Mouse (Mus musculus) CH12.LX (cell line): Measurements from ENCODE around the gene Cyb5rl. TPM values are rescaled to one million over a fixed set of nuclear protein-coding genes. Genes with fewer than 3 reads are reported as not detected.
A peak's percentile ranks its signal among the peaks of the same experiment; 100 is the strongest.

ENCODE experiments used
- DNase-seq: peaks from one replicate; pipeline ENCODE4 v3.0.0-alpha.2; 2013; ENCODE audit errors: extremely low read depth
- H3K27ac ChIP-seq: 2 replicates; pipeline ENCODE4 v1.5.1; 2012; ENCODE audit warnings: low read depth, mild to moderate bottlenecking, control low read depth, moderate library complexity; ENCODE audit not compliant: insufficient read depth
- H3K27me3 ChIP-seq: replicated peaks from 2 replicates; pipeline ENCODE3; 2012; ENCODE audit warnings: inconsistent platforms
- H3K36me3 ChIP-seq, 2 experiments: replicated peaks in 1 of 2; 2 replicates each; pipeline versions ENCODE3 to v1.6.1; 2012; ENCODE audit warnings: inconsistent platforms in 1 of 2, low read length in 1 of 2, mild to moderate bottlenecking in 1 of 2, mixed read lengths in 1 of 2, moderate library complexity in 1 of 2; ENCODE audit not compliant: control insufficient read depth in 1 of 2, insufficient read depth in 1 of 2
- H3K4me1 ChIP-seq, 2 experiments: 2 replicates each; pipeline ENCODE4 v1.6.1; 2012; ENCODE audit warnings: inconsistent platforms in 1 of 2, moderate library complexity in 1 of 2; ENCODE audit not compliant: insufficient read depth in 2 of 2, control insufficient read depth in 1 of 2
- H3K4me2 ChIP-seq: 2 replicates; pipeline ENCODE4 v1.6.1; 2012; ENCODE audit warnings: low read depth, mild to moderate bottlenecking, control low read depth; ENCODE audit not compliant: poor library complexity, insufficient read depth, severe bottlenecking
- H3K4me3 ChIP-seq, 3 experiments: fragments of 150-350 bp in 1 of 3; sonication (generic) in 1 of 3; replicated peaks in 1 of 3; 2 replicates each; pipeline versions ENCODE3 to v1.5.1; 2011 to 2012; ENCODE audit warnings: low read depth in 2 of 3, low read length in 2 of 3, mild to moderate bottlenecking in 2 of 3, moderate library complexity in 2 of 3, control low read depth in 1 of 3, improper control_type of control experiment in 1 of 3, inconsistent platforms in 1 of 3, mixed read lengths in 1 of 3; ENCODE audit not compliant: poor library complexity in 1 of 3
- H3K79me2 ChIP-seq: replicated peaks from 2 replicates; pipeline ENCODE4 v1.6.1; 2012; ENCODE audit warnings: mild to moderate bottlenecking, moderate library complexity; ENCODE audit not compliant: control insufficient read depth, poor library complexity, insufficient read depth, severe bottlenecking; ENCODE audit errors: extremely low read depth
- H3K9ac ChIP-seq: 2 replicates; pipeline ENCODE4 v1.6.1; 2012; ENCODE audit warnings: low read depth, mild to moderate bottlenecking, control low read depth, moderate library complexity; ENCODE audit not compliant: insufficient read depth
- H3K9me3 ChIP-seq: replicated peaks from 2 replicates; pipeline ENCODE3; 2012; ENCODE audit warnings: low read length, inconsistent platforms, mixed read lengths
- CHD1 ChIP-seq: IDR thresholded peaks from 2 replicates; pipeline ENCODE4 v1.6.1; 2012; ENCODE audit warnings: low read depth, low read length, improper control_type of control experiment, inconsistent platforms
- CTCF ChIP-seq, 2 experiments: IDR thresholded peaks in 1 of 2; conservative IDR thresholded peaks in 1 of 2; 2 replicates each; pipeline ENCODE4 v1.5.1; 2011 to 2012; ENCODE audit warnings: low read depth in 2 of 2, low read length in 2 of 2, improper control_type of control experiment in 1 of 2, inconsistent platforms in 1 of 2, mild to moderate bottlenecking in 1 of 2, moderate library complexity in 1 of 2
- ETS1 ChIP-seq: conservative IDR thresholded peaks from 2 replicates; pipeline ENCODE4 v1.6.1; 2012; ENCODE audit warnings: low read depth, mild to moderate bottlenecking, inconsistent platforms, low read length, improper control_type of control experiment, moderate library complexity
- JUND ChIP-seq: conservative IDR thresholded peaks from 2 replicates; pipeline ENCODE4 v1.6.1; 2011; ENCODE audit warnings: low read depth, low read length, improper control_type of control experiment
- KAT2A ChIP-seq: IDR thresholded peaks from 2 replicates; pipeline ENCODE4 v1.6.1; 2012; ENCODE audit warnings: low read length, improper control_type of control experiment, inconsistent platforms; ENCODE audit not compliant: insufficient replicate concordance
- MAFK ChIP-seq: IDR thresholded peaks from 2 replicates; pipeline ENCODE4 v1.6.1; 2011; ENCODE audit warnings: low read length, improper control_type of control experiment; ENCODE audit not compliant: insufficient replicate concordance
- MAX ChIP-seq: IDR thresholded peaks from 2 replicates; pipeline ENCODE4 v1.6.1; 2011; ENCODE audit warnings: low read length, improper control_type of control experiment
- MEF2A ChIP-seq: IDR thresholded peaks from 2 replicates; pipeline ENCODE4 v1.6.1; 2014; ENCODE audit warnings: low read depth, mild to moderate bottlenecking, inconsistent platforms, low read length, improper control_type of control experiment, borderline replicate concordance
- MXI1 ChIP-seq: IDR thresholded peaks from 2 replicates; pipeline ENCODE4 v1.6.1; 2011; ENCODE audit warnings: mild to moderate bottlenecking, low read depth, low read length, improper control_type of control experiment
- NELFE ChIP-seq: IDR thresholded peaks from 2 replicates; pipeline ENCODE4 v1.6.1; 2011; ENCODE audit warnings: low read depth, low read length, improper control_type of control experiment
- PAX5 ChIP-seq: IDR thresholded peaks from 2 replicates; pipeline ENCODE4 v1.6.1; 2012; ENCODE audit warnings: low read length, inconsistent platforms, mixed read lengths
- POLR2A ChIP-seq: IDR thresholded peaks from 2 replicates; pipeline ENCODE4 v1.6.1; 2011; ENCODE audit warnings: low read depth, mild to moderate bottlenecking, improper control_type of control experiment, low read length
- SIN3A ChIP-seq: IDR thresholded peaks from 2 replicates; pipeline ENCODE4 v1.6.1; 2012; ENCODE audit warnings: low read length, improper control_type of control experiment, inconsistent platforms
- SMC3 ChIP-seq: IDR thresholded peaks from 2 replicates; pipeline ENCODE4 v1.6.1; 2011; ENCODE audit warnings: low read depth, low read length, improper control_type of control experiment
- TBP ChIP-seq: conservative IDR thresholded peaks from 2 replicates; pipeline ENCODE4 v1.6.1; 2011; ENCODE audit warnings: low read depth, low read length, improper control_type of control experiment
- USF1 ChIP-seq: IDR thresholded peaks from 2 replicates; pipeline ENCODE4 v1.6.1; 2014; ENCODE audit warnings: low read depth, mild to moderate bottlenecking, inconsistent platforms, low read length, improper control_type of control experiment
- USF2 ChIP-seq: conservative IDR thresholded peaks from 2 replicates; pipeline ENCODE4 v1.6.1; 2011; ENCODE audit warnings: low read depth, low read length, improper control_type of control experiment
- ZC3H11A ChIP-seq: IDR thresholded peaks from 2 replicates; pipeline ENCODE4 v1.6.1; 2012; ENCODE audit warnings: low read depth, mild to moderate bottlenecking, inconsistent platforms, low read length, improper control_type of control experiment
- ZKSCAN1 ChIP-seq: IDR thresholded peaks from 2 replicates; pipeline ENCODE4 v1.6.1; 2012; ENCODE audit warnings: low read depth, inconsistent platforms, low read length, improper control_type of control experiment, borderline replicate concordance
- ZMIZ1 ChIP-seq: IDR thresholded peaks from 2 replicates; pipeline ENCODE4 v1.6.1; 2012; ENCODE audit warnings: low read depth, mild to moderate bottlenecking, inconsistent platforms, low read length, improper control_type of control experiment
- ZNF384 ChIP-seq: IDR thresholded peaks from 2 replicates; pipeline ENCODE4 v1.6.1; 2012; ENCODE audit warnings: low read depth, low read length, improper control_type of control experiment, inconsistent platforms
- dilution Hi-C: fragments of 300-500 bp; cut with MboI; formaldehyde crosslinking; loops from 2 replicates; pipeline ENCODE4 v1.14.3; 2020; ENCODE audit warnings: low sequenced_read_pairs; ENCODE audit not compliant: extremely low pct_unique_long_range_greater_than_20kb, extremely low pct_ligation_motif_present
- in situ Hi-C: fragments of 300-500 bp; cut with MboI; formaldehyde crosslinking; loops from 3 replicates; pipeline ENCODE4 v1.14.3; 2019; ENCODE audit warnings: low sequenced_read_pairs, low pct_ligation_motif_present, low pct_unique_long_range_greater_than_20kb, mixed read lengths
- polyA plus RNA-seq: library from polyadenylated mRNA; unstranded; fragments of >175 nt; gene quantifications from 2 replicates; pipeline ENCODE4 v1.2.1, GENCODE M21; 2012; ENCODE audit warnings: low read depth; ENCODE audit not compliant: insufficient read length
- total RNA-seq, 2 experiments: library from RNA; depleted of rRNA; stranded (reverse); fragments of 300-350 nt in 1 of 2; fragments of >200 nt in 1 of 2; gene quantifications; 2 replicates each; pipeline ENCODE4 v1.2.3; 2012 to 2014

The Cyb5rl gene
- total and polyA plus RNA-seq, 3 experiments = 14.0 to 22.7 (median 19.3) TPM

DNA sequence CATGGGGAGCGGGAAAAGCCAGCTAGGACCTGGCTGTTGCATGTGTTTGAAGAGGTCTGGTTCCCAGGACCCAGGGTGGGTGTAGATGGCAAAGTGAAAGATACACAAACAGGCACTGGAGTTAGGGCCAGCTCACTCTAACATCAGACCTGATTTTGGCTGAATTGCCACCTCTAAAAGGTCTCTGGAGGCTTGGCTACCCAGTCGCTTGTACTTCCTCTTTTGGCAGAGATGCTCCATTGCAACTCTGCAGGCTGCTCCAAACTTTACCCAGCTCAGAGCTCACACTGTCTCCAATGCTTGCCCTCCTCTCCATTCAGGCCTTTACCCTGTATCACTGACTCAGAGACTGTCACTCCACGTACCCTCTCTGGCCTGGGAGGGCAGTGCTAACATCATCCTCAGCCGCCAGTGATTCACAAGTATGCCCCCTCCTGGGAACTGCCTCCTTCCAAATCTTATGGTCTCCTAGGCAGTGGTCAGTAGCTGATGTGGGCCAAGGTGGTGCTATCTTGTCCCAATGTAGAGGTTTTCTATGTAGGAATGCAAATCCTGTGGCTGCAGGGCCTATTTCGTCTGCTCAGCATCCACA lies 13.7 kb upstream of the Cyb5rl start:
- in situ Hi-C loops = no loop called here

DNA sequence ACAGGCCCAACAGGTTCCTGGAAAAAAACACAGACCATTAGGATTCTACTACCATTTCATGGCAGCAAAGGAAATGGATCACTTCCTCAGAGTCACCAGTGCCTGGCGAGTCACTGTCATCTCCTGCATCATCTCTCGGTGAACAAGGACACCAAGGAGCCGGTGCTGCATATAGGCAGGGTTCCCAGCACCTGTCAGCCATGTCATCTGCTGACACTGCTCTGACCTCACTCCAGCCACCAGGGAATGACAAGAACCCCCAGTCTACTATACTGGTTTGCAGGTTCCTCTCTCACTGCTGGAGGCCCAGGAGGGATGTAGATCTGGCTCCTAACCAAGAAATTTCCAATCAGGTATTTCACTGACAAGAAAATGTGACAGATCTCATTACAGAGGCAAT lies 10.7 kb upstream of the Cyb5rl start:
- in situ Hi-C loops (no loop called here), dilution Hi-C loops (no loop called here)
- no peak for DNase-seq
- TF ChIP-seq CTCF (conservative IDR thresholded peaks at IDR 0.05 in 1 of 2, IDR thresholded peaks at IDR 0.05 in 1 of 2; ENCODE audit: low read depth in 2 of 2, low read length in 2 of 2) = no peak
- no peak for TF ChIP-seq SMC3
- TF ChIP-seq SIN3A = no peak
- TF ChIP-seq ZMIZ1 = no peak
- no peak for TF ChIP-seq MAX
- no peak for TF ChIP-seq ZNF384
- TF ChIP-seq MAFK = no peak
- TF ChIP-seq CHD1 = no peak
- no peak for TF ChIP-seq USF1
- no peak for TF ChIP-seq ETS1
- TF ChIP-seq PAX5 = no peak
- TF ChIP-seq NELFE = no peak
- no peak for TF ChIP-seq JUND
- TF ChIP-seq ZC3H11A = no peak
- no peak for TF ChIP-seq MXI1
- no peak for TF ChIP-seq MEF2A
- TF ChIP-seq TBP = no peak
- TF ChIP-seq POLR2A = no peak
- TF ChIP-seq USF2 = no peak
- no peak for TF ChIP-seq ZKSCAN1
- peaks cover 7 to 28% of the 10 kb centered on the region in 2 experiments for H3K4me1 ChIP-seq
- H3K9ac ChIP-seq = no peak overlapping the region
- H3K4me2 ChIP-seq = no peak overlapping the region
- no peaks in the 10 kb centered on the region for H3K79me2 ChIP-seq
- no peak overlapping the region for H3K27ac ChIP-seq
- no peaks in the 10 kb centered on the region for H3K9me3 ChIP-seq
- peaks cover 52 to 67% of the 10 kb centered on the region in 2 experiments for H3K36me3 ChIP-seq
- H3K27me3 ChIP-seq = no peaks in the 10 kb centered on the region
- H3K4me3 ChIP-seq = no peak overlapping the region

More for the DNA sequence above, 13.7 kb upstream of the Cyb5rl start:
- Histone ChIP-seq H3K79me2 (no peaks in the 10 kb centered on the region), H3K9ac (no peak overlapping the region), H3K4me2 (no peak overlapping the region)
- TF ChIP-seq USF1 (no peak), KAT2A (0 out of 2 replicates have a peak, but pooled peaks have one; percentile 31)
- TF ChIP-seq, all 38 proteins: peak for 1
- no peak overlapping the region for H3K27ac ChIP-seq
- peaks cover 27 to 58% of the 10 kb centered on the region in 2 experiments for H3K36me3 ChIP-seq
- no peak overlapping the region for H3K4me3 ChIP-seq
- no peaks in the 10 kb centered on the region for H3K9me3 ChIP-seq
- H3K4me1 ChIP-seq = peaks cover 9 to 49% of the 10 kb centered on the region in 2 experiments
- H3K27me3 ChIP-seq = no peaks in the 10 kb centered on the region
- dilution Hi-C loops = no loop called here
- peak; percentile 69 for DNase-seq
